26 mouse cellular contexts compared by ENCODE assay signal in the genomic region with DNA sequence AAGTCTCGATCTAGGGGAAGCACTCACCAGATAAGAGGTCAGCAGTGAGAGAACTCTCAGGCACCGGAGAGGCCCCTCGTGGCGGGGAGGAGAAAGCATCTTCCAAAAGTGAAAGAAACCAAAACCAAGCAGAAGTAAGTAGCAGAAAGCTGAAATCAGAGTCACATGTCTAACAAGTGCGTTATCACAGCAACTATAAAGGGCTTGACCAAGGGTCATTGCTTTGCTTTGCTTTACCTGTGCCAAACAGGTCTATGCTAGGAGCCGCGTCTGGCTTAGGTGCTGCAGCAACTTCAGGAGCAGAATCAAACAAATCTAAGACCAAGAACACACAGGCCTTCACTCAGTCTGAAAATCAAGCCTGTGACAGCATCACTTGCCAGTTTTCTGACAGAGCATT. TPM values are rescaled to one million over a fixed set of nuclear protein-coding genes. Genes with fewer than 3 reads are reported as not detected.
DNase-seq lines count a peak whose midpoint lies in the region; ATAC-seq and TF ChIP-seq lines count a peak whose summit lies in the region.
"Had no signal": no experiment of that assay in that cellular context is flagged by ENCODE, and none has a peak within 500 bp of the region (broad histone marks: within the 10 kb centered on the region; RNA-seq: fewer than 3 reads in every experiment).

No protein-coding gene starts in this region.

- H3K9me3 ChIP-seq in CH12.LX (replicated peaks; ENCODE audit: low read length) (no peaks in the 10 kb centered on the region), E14TG2a.4 (ENCODE audit: low read length) (no peaks in the 10 kb centered on the region)
- H3K9me3 ChIP-seq in intestine, embryonic 15.5 days: no peaks in the 10 kb centered on the region
- H3K9me3 ChIP-seq in hindbrain, embryonic 11.5 days (ENCODE audit: control insufficient read depth, low read length): no peaks in the 10 kb centered on the region
- no peaks in the 10 kb centered on the region for H3K9me3 ChIP-seq in midbrain, postnatal 0 days (ENCODE audit: low read length)
- H3K9me3 ChIP-seq: forebrain, embryonic 10.5 days; forebrain, embryonic 13.5 days; G1E; hindbrain, embryonic 10.5 days had no signal

- H3K79me2 ChIP-seq in CH12.LX (replicated peaks; ENCODE audit: control insufficient read depth, extremely low read depth, insufficient read depth, poor library complexity, severe bottlenecking): no peaks in the 10 kb centered on the region

- in situ Hi-C loops in CH12.LX (cut with MboI; ENCODE audit: low pct_ligation_motif_present, low pct_unique_long_range_greater_than_20kb, low sequenced_read_pairs): no loop called here

- no peak for TF ChIP-seq POLR2A in CH12.LX (IDR thresholded peaks at IDR 0.05; ENCODE audit: low read depth, low read length)

- H3K4me1 ChIP-seq in CH12.LX (ENCODE audit: control insufficient read depth in 1 of 2, insufficient read depth in 2 of 2): peaks cover 4 to 10% of the 10 kb centered on the region in 2 experiments; a peak in 1 of 4 replicates
- peaks cover 9% of the 10 kb centered on the region; the same call in 1 of the 2 replicates for H3K4me1 ChIP-seq in E14TG2a.4 (replicated peaks; ENCODE audit: low read depth, low read length)
- H3K4me1 ChIP-seq in intestine, embryonic 15.5 days (replicated peaks): no peaks in the 10 kb centered on the region
- H3K4me1 ChIP-seq in hindbrain, embryonic 11.5 days (replicated peaks; ENCODE audit: control insufficient read depth, insufficient read depth, low read length): no peaks in the 10 kb centered on the region
- no peaks in the 10 kb centered on the region for H3K4me1 ChIP-seq in midbrain, postnatal 0 days (ENCODE audit: insufficient read depth, low read length)
- H3K4me1 ChIP-seq: forebrain, embryonic 10.5 days; hindbrain, embryonic 10.5 days had no signal

- H3K27me3 ChIP-seq in CH12.LX (replicated peaks): no peaks in the 10 kb centered on the region
- no peaks in the 10 kb centered on the region for H3K27me3 ChIP-seq in E14TG2a.4 (ENCODE audit: insufficient read depth, low read length)
- no peaks in the 10 kb centered on the region for H3K27me3 ChIP-seq in intestine, embryonic 15.5 days (replicated peaks)
- H3K27me3 ChIP-seq in hindbrain, embryonic 11.5 days (ENCODE audit: control insufficient read depth, insufficient read depth, low read length): no peaks in the 10 kb centered on the region
- H3K27me3 ChIP-seq in midbrain, postnatal 0 days (ENCODE audit: insufficient read depth, low read length): no peaks in the 10 kb centered on the region
- H3K27me3 ChIP-seq: forebrain, embryonic 13.5 days had no signal

- WGBS in intestine, embryonic 15.5 days: 64% methylated on average over 7 of the region's 7 CpGs
- 87% methylated on average over 7 of the region's 7 CpGs for WGBS in hindbrain, embryonic 11.5 days
- 85% methylated on average over 7 of the region's 7 CpGs for WGBS in midbrain, postnatal 0 days

- H3K9ac ChIP-seq in CH12.LX (ENCODE audit: insufficient read depth, low read depth): no peak overlapping the region; the same call in 1 of the 2 replicates
- H3K9ac ChIP-seq in intestine, embryonic 15.5 days: no peak overlapping the region
- H3K9ac ChIP-seq in hindbrain, embryonic 11.5 days (ENCODE audit: low read depth, low read length): no peak overlapping the region
- H3K9ac ChIP-seq in midbrain, postnatal 0 days (replicated peaks; ENCODE audit: low read length, poor library complexity, severe bottlenecking): no peak overlapping the region
- H3K9ac ChIP-seq: forebrain, embryonic 13.5 days; hindbrain, embryonic 14.5 days had no signal

- ATAC-seq in intestine, embryonic 15.5 days: peak; percentile 86
- no peak for ATAC-seq in hindbrain, embryonic 11.5 days (ENCODE audit: low FRiP score)
- ATAC-seq in midbrain, postnatal 0 days (ENCODE audit: low FRiP score): no peak
- ATAC-seq: activated CD4-positive, CD25-positive, alpha-beta regulatory T cell, adult 4 months; CD4-positive, CD25-positive, alpha-beta regulatory T cell, adult 4 months; forebrain, embryonic 13.5 days; forebrain, embryonic 16.5 days; hindbrain, postnatal 0 days; inflammation-experienced regulatory T-cells, adult 6 months; Patski had no signal

- H3K4me2 ChIP-seq in CH12.LX (ENCODE audit: insufficient read depth, low read depth, poor library complexity, severe bottlenecking): peak overlapping the region; percentile 42; the same call in 1 of the 2 replicates
- no peak overlapping the region for H3K4me2 ChIP-seq in intestine, embryonic 15.5 days (replicated peaks)
- no peak overlapping the region for H3K4me2 ChIP-seq in hindbrain, embryonic 11.5 days (replicated peaks; ENCODE audit: low read depth, low read length)
- no peak overlapping the region for H3K4me2 ChIP-seq in midbrain, postnatal 0 days (ENCODE audit: low read depth, low read length, poor library complexity, severe bottlenecking)
- H3K4me2 ChIP-seq: forebrain, embryonic 13.5 days; heart, embryonic 11.5 days; hindbrain, embryonic 14.5 days had no signal

- H3K4me3 ChIP-seq in CH12.LX (replicated peaks in 1 of 3; ENCODE audit: low read depth in 2 of 3, low read length in 2 of 3, poor library complexity in 1 of 3) (no peak overlapping the region), E14TG2a.4 (replicated peaks; ENCODE audit: low read length) (0 out of 2 replicates have a peak overlapping the region, but pooled peaks have one; percentile 46)
- no peak overlapping the region for H3K4me3 ChIP-seq in intestine, embryonic 15.5 days (replicated peaks)
- H3K4me3 ChIP-seq in hindbrain, embryonic 11.5 days (ENCODE audit: low read depth, low read length): no peak overlapping the region
- H3K4me3 ChIP-seq in midbrain, postnatal 0 days (ENCODE audit: low read depth, low read length): no peak overlapping the region
- H3K4me3 ChIP-seq: forebrain, embryonic 10.5 days; forebrain, embryonic 13.5 days; hindbrain, embryonic 10.5 days had no signal

- peak; percentile 21 for DNase-seq in CH12.LX (ENCODE audit: extremely low read depth)
- no peak for DNase-seq in hindbrain, embryonic 11.5 days (ENCODE audit: low spot score)
- no peak for DNase-seq in midbrain, postnatal 0 days (ENCODE audit: low spot score)
- no peak for DNase-seq in right cerebral cortex, postnatal 4 days
- DNase-seq: adrenal gland, postnatal 10 days; adrenal gland, postnatal 36 days; cerebellum, adult 18-20 months; cerebellum, adult 9-10 months; cerebellum, postnatal 14 days; gastrocnemius, postnatal 10 days; gastrocnemius, postnatal 36 days had no signal

- H3K36me3 ChIP-seq in CH12.LX (replicated peaks in 1 of 2; ENCODE audit: control insufficient read depth in 1 of 2, insufficient read depth in 1 of 2, low read length in 1 of 2): no peaks in the 10 kb centered on the region
- no peaks in the 10 kb centered on the region for H3K36me3 ChIP-seq in E14TG2a.4 (ENCODE audit: insufficient read depth, low read length)
- no peaks in the 10 kb centered on the region for H3K36me3 ChIP-seq in intestine, embryonic 15.5 days
- H3K36me3 ChIP-seq in hindbrain, embryonic 11.5 days (ENCODE audit: control insufficient read depth, insufficient read depth, low read length): no peaks in the 10 kb centered on the region
- H3K36me3 ChIP-seq in midbrain, postnatal 0 days (ENCODE audit: insufficient read depth, low read length): peaks cover 13% of the 10 kb centered on the region; the same call in 1 of the 2 replicates
- H3K36me3 ChIP-seq: forebrain, embryonic 10.5 days; G1E; hindbrain, embryonic 10.5 days had no signal

- TF ChIP-seq RAD21 in CH12.LX (IDR thresholded peaks at IDR 0.05; ENCODE audit: low read depth, low read length): no peak; the same call in none of the 2 replicates

- dilution Hi-C loops in CH12.LX (cut with MboI; ENCODE audit: extremely low pct_ligation_motif_present, extremely low pct_unique_long_range_greater_than_20kb, low sequenced_read_pairs): no loop called here

- no peak for TF ChIP-seq EP300 in CH12.LX (IDR thresholded peaks at IDR 0.05; ENCODE audit: low read length)

- no peak overlapping the region for H3K27ac ChIP-seq in CH12.LX (ENCODE audit: insufficient read depth, low read depth)
- no peak overlapping the region for H3K27ac ChIP-seq in intestine, embryonic 15.5 days
- no peak overlapping the region for H3K27ac ChIP-seq in hindbrain, embryonic 11.5 days (ENCODE audit: low read depth, low read length)
- H3K27ac ChIP-seq in midbrain, postnatal 0 days (ENCODE audit: low read depth, low read length): no peak overlapping the region
- H3K27ac ChIP-seq: forebrain, embryonic 10.5 days; forebrain, embryonic 13.5 days; hindbrain, embryonic 10.5 days; hindbrain, embryonic 14.5 days; hindbrain, postnatal 0 days had no signal

- peak in 1 of 2 experiments; percentile 46; a peak in 2 of 4 replicates for TF ChIP-seq CTCF in CH12.LX (conservative IDR thresholded peaks at IDR 0.05 in 1 of 2, IDR thresholded peaks at IDR 0.05 in 1 of 2; ENCODE audit: low read depth in 2 of 2, low read length in 2 of 2)
- TF ChIP-seq CTCF in E14TG2a.4 (conservative IDR thresholded peaks at IDR 0.05; ENCODE audit: low read length): no peak
- TF ChIP-seq CTCF in midbrain, postnatal 0 days (IDR thresholded peaks at IDR 0.05): no peak

TF ChIP-seq in CH12.LX, 34 proteins besides CTCF, POLR2A, EP300 and RAD21:
- TF ChIP-seq USF1 (IDR thresholded peaks at IDR 0.05; ENCODE audit: low read depth, low read length): no peak
- peak; percentile 33 for TF ChIP-seq SMC3 (IDR thresholded peaks at IDR 0.05; ENCODE audit: low read depth, low read length)

RNA-seq across cellular contexts. Expression of gene Prss35, which starts 48.5 kb away (rescaled TPM):
- total RNA-seq in CH12.LX (2012; rRNA removed) (not detected in 2 replicates), CH12.LX (2014; rRNA removed) (not detected in 2 replicates)
- polyA plus RNA-seq in CH12.LX (2012; ENCODE audit: insufficient read length, low read depth): not detected in 2 replicates
- polyA plus RNA-seq in intestine, embryonic 15.5 days (2015; fragmentation: Nextera tagmentation; extraction: Ambion mirVana): 14.3 and 16.4 TPM in 2 replicates
- polyA plus RNA-seq in hindbrain, embryonic 11.5 days (2014; fragmentation: Nextera tagmentation; extraction: Ambion mirVana): 0.48 and 1.1 TPM in 2 replicates
- 7.5 and 8.0 TPM in 2 replicates for total RNA-seq in midbrain, postnatal 0 days (2014; rRNA removed)
- 5.2 and 6.8 TPM in 2 replicates for polyA plus RNA-seq in midbrain, postnatal 0 days (2015; fragmentation: Nextera tagmentation; extraction: Ambion mirVana)
- total RNA-seq: granulocyte monocyte progenitor cell, adult 5-6 weeks had no signal
- polyA plus RNA-seq: activated CD4-positive, CD25-positive, alpha-beta regulatory T cell, adult 4 months; CD4-positive, CD25-positive, alpha-beta regulatory T cell, adult 4 months; G1E; inflammation-experienced regulatory T-cells, adult 6 months had no signal
